Mouse (Mus musculus) layer of hippocampus, adult 2 months (tissue): Measurements from ENCODE around the gene Stk33. TPM values are rescaled to one million over a fixed set of nuclear protein-coding genes. Genes with fewer than 3 reads are reported as not detected.

Experiments
- DNase-seq, 2 experiments: peaks; one replicate each; pipeline ENCODE4 v3.0.0; 2022; ENCODE audit warnings: low spot score in 2 of 2
- H3K27ac ChIP-seq: fragments of 200-600 bp; 2 replicates; pipeline ENCODE4 v1.8.1; 2022
- H3K4me3 ChIP-seq: fragments of 200-600 bp; 2 replicates; pipeline ENCODE4 v1.8.1; 2022; ENCODE audit warnings: mild to moderate bottlenecking
- CTCF ChIP-seq: fragments of 200-600 bp; conservative IDR thresholded peaks from 2 replicates; pipeline ENCODE4 v1.8.1; 2022; ENCODE audit warnings: antibody characterized with exemption, mild to moderate bottlenecking, moderate library complexity
- total RNA-seq, 2 experiments: library from RNA; stranded (reverse); gene quantifications; 2 replicates each; pipeline ENCODE4 v1.2.3; 2021

Stk33 gene
- total RNA-seq, 2 experiments from 2014 or later = 1.2 to 1.3 TPM

- no peak overlapping the region for H3K4me3 ChIP-seq
- 0 out of 2 replicates have a peak, but pooled peaks have one; percentile 19 for TF ChIP-seq CTCF
- DNase-seq = peak; percentile 10 to 23
- 0 out of 2 replicates have a peak overlapping the region, but pooled peaks have one; percentile 5 for H3K27ac ChIP-seq
Observed at GRCm38 (mm10) chr7:109326813-109327212, 112.1 kb downstream of the Stk33 start.

DNA sequence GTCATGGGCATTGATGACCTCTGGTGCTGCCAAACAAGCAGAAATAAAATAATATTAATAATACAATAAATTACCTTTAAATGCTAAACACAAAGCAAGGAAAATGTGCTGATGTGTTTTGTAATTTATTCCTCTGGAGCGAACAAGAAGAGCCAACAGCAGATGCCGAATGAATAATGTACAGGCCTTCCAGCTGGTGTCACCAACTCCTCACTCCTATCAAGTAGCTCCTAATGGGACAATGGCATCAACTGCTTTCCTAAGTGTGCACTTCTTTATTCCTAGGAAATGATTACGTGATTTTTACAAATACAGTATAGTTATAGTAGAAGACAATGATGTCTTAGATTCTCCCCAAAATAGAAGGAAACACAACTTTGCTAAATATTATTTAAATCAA is 113.2 kb downstream of the Stk33 start:
- no peak for DNase-seq
- TF ChIP-seq CTCF = no peak
- Histone ChIP-seq H3K4me3 (no peak overlapping the region), H3K27ac (peak overlapping the region; percentile 52; the same call in 1 of the 2 replicates)

- H3K27ac ChIP-seq = peak overlapping the region; percentile 52
- no peak overlapping the region for H3K4me3 ChIP-seq
- no peak for TF ChIP-seq CTCF
- DNase-seq = no peak
Observed at GRCm38 (mm10) chr7:109325169-109325568, 113.7 kb downstream of the Stk33 start.

DNA sequence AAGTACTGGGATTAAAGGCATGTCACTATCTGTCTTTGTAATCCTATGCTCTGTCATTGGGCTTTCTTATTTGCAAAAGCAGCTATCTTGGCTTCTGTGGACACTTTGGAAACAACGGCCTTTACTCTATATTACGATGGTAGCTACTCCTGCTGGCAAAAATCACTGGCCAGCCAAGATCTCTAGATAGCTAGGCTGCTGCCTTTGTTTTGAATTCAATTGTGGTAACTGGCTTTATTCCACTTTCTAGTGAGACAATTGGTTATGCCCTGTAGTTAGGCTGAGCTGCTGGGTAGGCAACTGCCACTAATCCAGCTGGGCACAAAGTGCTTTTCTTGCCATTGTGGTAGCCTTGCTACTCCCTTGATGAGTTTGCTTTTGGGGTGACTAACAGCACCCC is 129.4 kb downstream of the Stk33 start:
- TF ChIP-seq CTCF = no peak
- Histone ChIP-seq H3K27ac (no peak overlapping the region), H3K4me3 (no peak overlapping the region)
- DNase-seq = no peak

- DNase-seq = no peak
- no peak overlapping the region for H3K4me3 ChIP-seq
- no peak overlapping the region for H3K27ac ChIP-seq
- no peak for TF ChIP-seq CTCF
Observed at GRCm38 (mm10) chr7:109295807-109296206, 143.1 kb downstream of the Stk33 start.

DNA sequence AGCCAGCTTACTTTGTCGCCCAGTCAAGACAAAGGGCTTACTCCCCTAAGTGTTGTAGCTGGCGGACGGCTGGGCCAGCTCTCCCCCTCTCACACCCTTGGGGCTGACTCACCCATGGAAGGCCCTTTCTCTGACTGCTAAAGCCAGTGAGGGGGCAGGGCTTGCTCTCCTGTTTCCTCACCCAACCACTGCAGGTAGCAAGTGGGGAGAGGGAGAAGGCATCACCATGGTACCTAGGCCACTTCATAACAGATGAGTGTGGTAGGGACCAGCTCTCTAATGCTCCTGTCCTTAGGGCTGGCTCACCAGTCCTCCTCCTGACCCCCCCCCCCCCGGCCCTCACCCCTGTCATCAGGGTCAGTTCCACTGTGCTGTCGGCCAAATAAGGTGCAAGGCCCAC is 143.5 kb downstream of the Stk33 start:
- no peak overlapping the region for H3K27ac ChIP-seq
- no peak for TF ChIP-seq CTCF
- no peak overlapping the region for H3K4me3 ChIP-seq
- DNase-seq = no peak

GRCm38 (mm10) chr7:109290501-109290900 is 148.4 kb downstream of the Stk33 start:
- H3K4me3 ChIP-seq = no peak overlapping the region
- DNase-seq = no peak
- TF ChIP-seq CTCF = peak; percentile 58
- no peak overlapping the region for H3K27ac ChIP-seq

GRCm38 (mm10) chr7:109289106-109289505 is 149.8 kb downstream of the Stk33 start:
- no peak overlapping the region for H3K27ac ChIP-seq
- no peak for TF ChIP-seq CTCF
- H3K4me3 ChIP-seq = no peak overlapping the region
- no peak for DNase-seq

- no peak for DNase-seq
- Histone ChIP-seq H3K4me3 (no peak overlapping the region), H3K27ac (no peak overlapping the region)
- no peak for TF ChIP-seq CTCF
Observed at GRCm38 (mm10) chr7:109282106-109282505, 156.8 kb downstream of the Stk33 start.

GRCm38 (mm10) chr7:109276622-109277021 is 162.3 kb downstream of the Stk33 start:
- no peak for DNase-seq
- TF ChIP-seq CTCF = peak; percentile 20; the same call in 1 of the 2 replicates
- Histone ChIP-seq H3K27ac (no peak overlapping the region), H3K4me3 (no peak overlapping the region)

GRCm38 (mm10) chr7:109275901-109276300 is 163.0 kb downstream of the Stk33 start:
- no peak for DNase-seq
- no peak for TF ChIP-seq CTCF
- no peak overlapping the region for H3K27ac ChIP-seq

DNA sequence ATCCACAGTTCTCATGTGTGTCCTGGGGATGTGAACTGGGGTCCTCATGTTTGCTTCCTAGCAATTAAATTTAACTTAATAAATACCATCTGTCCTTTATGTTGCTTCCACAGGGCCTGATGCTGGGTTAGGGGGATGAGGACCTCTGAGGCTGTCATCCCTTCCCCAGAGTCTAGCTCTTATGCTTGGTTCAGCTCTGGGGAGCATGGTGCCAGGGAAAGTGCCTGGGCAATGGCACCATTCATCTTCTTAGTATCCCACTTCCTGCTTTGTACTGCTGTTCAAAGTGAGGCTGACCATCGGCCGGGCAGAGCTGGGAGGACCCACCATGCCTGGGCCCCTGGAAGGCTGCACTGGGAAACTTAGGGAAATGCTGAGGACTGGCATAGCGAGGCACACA is 163.7 kb downstream of the Stk33 start:
- H3K4me3 ChIP-seq = no peak overlapping the region
- no peak for DNase-seq
- no peak overlapping the region for H3K27ac ChIP-seq
- TF ChIP-seq CTCF = no peak

More at GRCm38 (mm10) chr7:109275901-109276300, 163.0 kb downstream of the Stk33 start:
- H3K4me3 ChIP-seq = no peak overlapping the region

GRCm38 (mm10) chr7:109274289-109274688 is 164.6 kb downstream of the Stk33 start:
- DNase-seq = no peak
- Histone ChIP-seq H3K4me3 (no peak overlapping the region), H3K27ac (no peak overlapping the region)
- no peak for TF ChIP-seq CTCF

DNA sequence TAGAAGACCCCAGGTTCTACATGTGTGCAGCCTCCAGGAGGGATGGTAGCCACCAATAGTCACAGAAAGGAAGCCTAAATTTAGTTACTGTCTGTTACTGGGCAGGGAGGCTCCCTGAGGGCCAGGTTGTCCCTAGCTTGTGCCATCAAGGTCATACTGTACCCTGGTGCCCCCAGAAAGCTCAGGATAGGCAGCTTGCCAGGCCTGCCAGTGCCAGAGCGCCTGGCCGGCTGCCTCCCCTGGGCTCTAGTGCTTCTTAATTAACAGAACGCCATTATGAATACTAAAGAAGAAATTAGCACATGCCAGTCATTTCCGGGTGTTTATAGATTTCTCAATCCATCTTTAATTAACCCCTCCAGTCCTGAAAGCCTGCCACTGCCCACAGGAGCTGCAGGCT is 169.8 kb downstream of the Stk33 start:
- no peak for TF ChIP-seq CTCF
- Histone ChIP-seq H3K27ac (no peak overlapping the region), H3K4me3 (no peak overlapping the region)
- no peak for DNase-seq

- H3K27ac ChIP-seq = no peak overlapping the region
- DNase-seq = no peak
- TF ChIP-seq CTCF = no peak
- H3K4me3 ChIP-seq = no peak overlapping the region
Observed at GRCm38 (mm10) chr7:109267370-109267769, 171.5 kb downstream of the Stk33 start.
